Mouse (Mus musculus): ENCODE results near the gene Arnt2.

DNA sequence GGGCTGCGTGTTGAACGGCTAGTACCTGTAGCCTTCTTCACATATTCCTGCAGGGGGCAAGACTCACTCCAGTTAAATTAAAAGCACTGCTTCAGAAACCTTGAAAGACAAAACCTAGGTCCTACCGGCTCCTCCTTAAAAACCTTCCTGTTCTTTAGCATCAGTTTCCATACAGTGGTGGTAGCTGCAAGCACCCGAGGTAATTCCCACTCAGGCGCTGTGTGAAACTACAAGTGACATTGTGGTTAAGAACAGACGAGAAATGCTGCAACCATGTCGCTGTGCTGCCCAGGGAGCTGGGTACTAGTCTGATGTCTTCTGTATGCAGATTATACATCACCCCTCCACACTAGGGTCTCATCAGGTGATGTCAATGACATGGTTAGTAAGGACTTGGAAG, 25.9 kb downstream of the Arnt2 start:
- TF ChIP-seq POLR2A (IDR thresholded peaks at IDR 0.05; ENCODE audit: insufficient read depth, low read depth, low read length) (no peak), CTCF (IDR thresholded peaks at IDR 0.05; ENCODE audit: insufficient read depth, low read depth, low read length) (no peak)

Data from olfactory bulb, adult 2 months (tissue).